Mouse (Mus musculus): Measurements from ENCODE around the gene Upp2.
A peak's percentile ranks its signal among the peaks of the same experiment; 100 is the strongest.

The Upp2 gene

GRCm38 (mm10) chr2:58567066-58567810 lies at the start of gene Upp2, which contains the start of gene Acvr1:
Gene Upp2, plus strand, starts transcription at chr2:58567298.
Gene Acvr1, minus strand, starts transcription at chr2:58567157.
- DNase-seq (ENCODE audit: low read depth), result peak; percentile 95

DNA sequence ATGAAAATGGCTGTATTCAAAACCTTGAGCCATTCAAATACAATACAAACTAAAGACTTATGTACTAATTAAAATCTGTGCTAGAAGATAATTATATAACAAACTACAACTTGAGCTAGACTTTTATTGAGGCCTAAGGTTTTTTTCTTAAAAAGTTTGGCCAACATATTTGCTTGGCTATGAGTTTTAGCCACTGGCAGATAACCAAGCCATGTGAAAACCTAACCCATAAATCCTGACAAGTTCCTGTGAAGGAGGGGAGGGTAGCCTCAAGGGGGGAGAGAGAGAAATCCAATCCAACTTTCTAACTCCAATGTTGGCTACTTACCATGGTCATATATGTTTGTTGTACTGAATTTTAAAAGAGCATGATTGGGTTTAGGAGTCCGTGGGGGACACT lies 48.6 kb upstream of the Upp2 start:
- DNase-seq (ENCODE audit: low read depth), result peak; percentile 73

DNA sequence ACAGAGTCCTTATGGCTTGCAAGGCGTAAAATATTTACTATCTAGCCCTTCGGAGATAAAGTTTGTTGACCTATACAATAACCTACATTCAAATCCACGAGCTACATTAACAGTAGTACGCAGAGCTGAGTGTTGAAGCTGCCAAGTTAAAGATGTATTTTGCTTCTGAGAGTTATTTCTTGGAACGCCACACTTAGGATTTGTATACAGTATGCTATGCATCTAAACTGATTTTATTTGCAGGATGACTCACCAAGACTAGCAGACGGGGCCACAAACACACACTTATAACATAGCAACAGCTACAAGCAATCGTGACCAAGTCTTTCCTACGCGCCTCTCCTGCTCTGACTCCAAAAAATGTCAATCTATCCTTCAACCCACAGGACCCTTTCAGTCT lies 46.4 kb upstream of the Upp2 start:
- DNase-seq (ENCODE audit: low read depth), result no peak

- peak; percentile 14 for DNase-seq (ENCODE audit: low read depth)
Observed at GRCm38 (mm10) chr2:58521621-58522020, 45.5 kb upstream of the Upp2 start.

- no peak for DNase-seq (ENCODE audit: low read depth)
Observed at GRCm38 (mm10) chr2:58523097-58523496, 44.0 kb upstream of the Upp2 start.

- DNase-seq (ENCODE audit: low read depth), result no peak
Observed at GRCm38 (mm10) chr2:58523894-58524293, 43.2 kb upstream of the Upp2 start.

- DNase-seq (ENCODE audit: low read depth), result no peak
Observed at GRCm38 (mm10) chr2:58524356-58524755, 42.7 kb upstream of the Upp2 start.

DNA sequence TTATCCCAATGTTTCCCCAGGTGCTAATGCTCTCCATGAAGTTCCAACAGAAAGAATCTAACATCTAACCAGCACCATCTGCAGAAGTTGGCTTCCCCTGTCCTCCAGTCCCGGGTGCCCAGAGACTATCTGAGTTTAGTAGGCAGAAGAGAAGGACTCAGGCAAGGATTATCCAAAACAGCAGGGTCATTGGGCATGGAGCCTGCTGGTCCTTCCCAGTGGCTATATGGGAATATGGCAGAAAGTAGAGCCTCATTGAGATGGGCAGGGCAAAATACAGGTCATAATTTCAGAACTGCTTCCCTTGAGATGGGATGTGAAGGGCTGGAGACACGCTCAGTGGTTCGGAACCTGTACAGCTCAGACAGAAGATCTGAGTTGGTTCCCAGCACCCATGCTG lies 39.3 kb upstream of the Upp2 start:
- DNase-seq (ENCODE audit: low read depth), result no peak

- no peak for DNase-seq (ENCODE audit: low read depth)
Observed at GRCm38 (mm10) chr2:58529384-58529783, 37.7 kb upstream of the Upp2 start.

GRCm38 (mm10) chr2:58529860-58530440 lies 37.1 kb upstream of the Upp2 start:
- DNase-seq (ENCODE audit: low read depth), result no peak

DNA sequence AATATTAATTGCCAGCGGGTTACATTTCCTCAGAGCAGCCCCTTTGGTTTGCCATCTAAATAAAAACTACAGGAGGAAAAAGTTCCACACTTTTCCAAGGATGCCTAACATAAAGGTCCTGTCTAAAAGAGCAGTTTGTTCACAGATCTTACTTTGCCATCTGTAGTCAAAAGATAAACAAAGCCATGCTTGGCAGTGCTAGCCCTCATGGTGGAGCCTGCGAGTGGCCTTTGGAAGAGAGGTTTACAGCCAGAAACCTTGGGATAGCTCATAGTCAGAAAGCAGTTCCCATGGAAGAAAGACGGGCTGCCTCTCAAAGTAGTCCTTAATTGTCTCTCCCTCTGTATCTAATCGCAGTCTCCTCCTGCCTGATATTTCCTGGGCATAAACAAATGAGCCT lies 36.6 kb upstream of the Upp2 start:
- no peak for DNase-seq (ENCODE audit: low read depth)

DNA sequence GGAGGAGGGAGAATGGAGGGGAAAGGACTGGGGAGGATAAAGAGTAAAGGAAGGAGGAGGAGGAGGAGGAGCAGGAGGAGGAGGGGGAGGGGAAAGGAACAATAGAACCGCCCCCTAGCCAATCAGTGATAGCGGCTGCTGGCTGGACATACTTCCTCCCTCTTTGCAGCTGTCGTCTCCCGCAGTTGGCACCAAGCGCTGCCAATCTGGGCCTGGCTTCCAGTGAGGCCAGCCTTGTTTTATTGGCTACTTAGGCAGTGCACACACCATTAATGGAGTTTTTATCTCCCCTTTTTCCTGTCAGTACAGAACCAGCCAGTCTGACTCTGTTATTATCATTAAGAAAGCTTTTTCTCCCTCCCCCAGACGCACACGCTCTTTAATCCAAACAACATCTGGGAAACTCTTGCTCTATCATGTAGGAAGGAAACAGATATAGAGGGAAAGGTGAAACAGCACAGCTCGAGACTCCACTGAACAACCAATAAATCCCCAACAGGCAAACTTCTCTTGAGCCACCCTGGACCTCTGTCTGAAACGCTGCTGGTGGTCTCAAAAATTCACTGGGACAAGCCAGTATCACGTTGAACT lies 34.7 kb upstream of the Upp2 start:
- DNase-seq (ENCODE audit: low read depth), result peak; percentile 31

DNA sequence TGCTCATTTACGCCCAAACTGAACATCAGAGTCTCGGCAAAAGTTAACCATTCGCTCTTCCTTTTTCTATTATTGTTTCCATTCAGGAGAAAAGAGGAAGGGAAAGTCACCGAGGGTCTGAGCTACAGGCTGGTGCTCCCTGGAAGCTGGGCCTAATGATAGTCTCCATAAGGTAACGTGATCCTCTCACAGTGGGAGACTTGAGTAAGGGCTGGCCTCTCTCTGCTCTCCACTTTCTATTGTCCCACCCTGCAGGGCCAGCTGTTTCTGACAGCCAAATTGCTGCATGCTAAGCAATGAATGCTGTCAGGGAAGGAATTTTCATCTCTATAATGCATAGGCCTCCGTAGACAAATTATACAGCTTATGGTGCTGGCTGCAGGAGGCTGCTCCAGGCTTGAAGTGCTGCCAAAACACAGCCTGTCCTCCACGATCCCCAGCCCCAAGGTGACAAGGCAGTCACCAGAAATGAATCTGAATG lies 33.5 kb upstream of the Upp2 start:
- DNase-seq (ENCODE audit: low read depth), result no peak

- DNase-seq (ENCODE audit: low read depth), result no peak
Observed at GRCm38 (mm10) chr2:58534379-58534778, 32.7 kb upstream of the Upp2 start.

DNA sequence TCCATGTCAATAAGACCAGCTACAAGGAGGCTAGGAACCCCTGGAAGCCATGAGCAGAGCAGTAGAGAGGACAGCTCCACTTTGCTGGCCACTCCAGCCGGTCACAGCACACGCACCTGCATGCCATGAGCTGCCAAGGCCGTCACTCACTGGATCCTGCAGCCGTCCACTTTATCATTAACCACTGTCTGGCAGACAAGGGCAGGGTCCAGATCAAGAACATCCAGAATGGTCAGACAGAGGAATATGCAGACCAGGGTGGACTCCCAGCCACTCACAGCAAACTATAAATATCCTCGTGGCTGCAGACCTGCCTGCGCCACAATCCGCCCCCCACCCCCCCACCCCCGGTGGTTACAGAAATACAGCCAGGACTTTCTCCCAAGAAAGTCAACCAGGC lies 31.9 kb upstream of the Upp2 start:
- DNase-seq (ENCODE audit: low read depth), result no peak

DNA sequence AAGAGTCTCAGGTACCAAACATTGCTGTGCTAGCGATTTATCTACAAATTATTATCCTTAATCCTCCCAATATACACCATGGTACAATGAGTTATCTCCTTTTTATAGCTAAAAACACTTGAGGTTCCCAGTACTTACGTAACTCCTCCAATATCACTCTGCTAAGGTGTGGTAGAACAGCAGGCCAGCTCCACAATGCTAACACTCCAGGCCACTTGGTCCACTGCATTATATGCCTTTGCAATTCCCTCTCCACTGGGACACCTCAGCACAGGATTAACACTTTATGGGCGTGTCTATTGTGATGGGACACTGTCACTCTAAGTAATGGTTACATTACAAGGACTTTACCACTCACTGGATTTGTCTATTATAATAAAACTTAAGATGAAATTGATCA lies 30.3 kb upstream of the Upp2 start:
- no peak for DNase-seq (ENCODE audit: low read depth)

- DNase-seq (ENCODE audit: low read depth), result no peak
Observed at GRCm38 (mm10) chr2:58538196-58538595, 28.9 kb upstream of the Upp2 start.

DNA sequence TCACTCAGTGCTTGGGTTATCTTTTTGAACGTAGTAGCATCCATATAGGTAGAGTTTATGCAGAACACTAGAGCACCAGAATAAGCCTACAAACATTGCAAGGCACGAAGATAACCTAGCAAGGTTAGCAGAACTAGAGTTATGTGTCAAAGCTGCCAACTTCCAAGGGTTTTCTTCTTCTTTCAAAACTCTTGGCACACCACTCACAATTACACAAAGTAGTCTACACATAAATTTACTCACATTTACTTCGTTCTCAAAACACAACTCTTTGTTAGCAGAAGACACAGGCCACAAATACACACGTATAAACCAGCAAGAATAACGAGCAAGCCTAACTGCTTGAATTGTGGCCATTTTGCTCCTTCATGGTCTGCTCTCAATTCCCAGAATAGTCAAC lies 23.8 kb upstream of the Upp2 start:
- no peak for DNase-seq (ENCODE audit: low read depth)

- DNase-seq (ENCODE audit: low read depth), result no peak
Observed at GRCm38 (mm10) chr2:58544368-58544767, 22.7 kb upstream of the Upp2 start.

DNA sequence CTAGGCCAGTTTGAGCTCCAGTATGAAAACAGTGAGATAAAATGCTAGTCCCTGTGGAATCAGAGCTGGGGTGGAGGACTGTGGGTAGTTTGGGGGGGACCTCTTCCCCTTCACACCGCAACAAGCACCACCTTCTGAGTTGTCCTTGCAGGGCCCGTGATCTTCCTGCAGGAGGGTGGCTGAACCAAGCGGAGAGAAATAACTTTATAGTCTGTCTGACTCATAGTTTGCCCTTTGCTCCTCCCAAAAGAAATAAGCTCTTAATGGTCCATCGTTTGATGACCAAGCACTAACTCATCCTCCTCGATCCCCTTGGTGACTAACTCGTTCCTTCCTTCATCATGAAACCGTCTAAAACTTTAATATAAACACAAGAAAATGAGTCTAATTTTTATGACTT lies 20.8 kb upstream of the Upp2 start:
- DNase-seq (ENCODE audit: low read depth), result peak; percentile 65

- no peak for DNase-seq (ENCODE audit: low read depth)
Observed at GRCm38 (mm10) chr2:58548943-58549342, 18.2 kb upstream of the Upp2 start.

DNA sequence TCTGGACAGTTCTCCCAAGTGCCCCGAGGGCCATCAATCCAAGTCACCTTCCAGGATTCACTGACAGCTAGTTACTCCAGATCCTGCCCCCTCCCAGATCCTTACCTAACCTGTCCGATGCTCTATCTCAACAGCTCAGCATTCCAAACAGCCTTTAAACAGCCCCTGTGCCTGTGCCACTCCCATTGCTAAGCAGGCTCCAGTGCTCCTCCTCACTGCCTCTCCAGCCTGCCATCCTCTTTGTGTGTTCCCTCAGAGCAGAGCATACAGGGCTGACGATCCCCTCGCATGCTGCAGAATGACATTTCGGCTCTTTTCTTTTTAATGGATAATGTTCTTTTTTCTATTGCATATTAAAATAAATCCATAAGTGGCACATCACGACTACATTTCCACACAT lies 17.1 kb upstream of the Upp2 start:
- DNase-seq (ENCODE audit: low read depth), result no peak

- DNase-seq (ENCODE audit: low read depth), result no peak
Observed at GRCm38 (mm10) chr2:58550488-58550887, 16.6 kb upstream of the Upp2 start.

Measured in NIH3T3 (cell line).